Mouse (Mus musculus) forebrain, embryonic 16.5 days (tissue): Measurements from ENCODE around the gene Adh1. TPM values are rescaled to one million over a fixed set of nuclear protein-coding genes. Genes with fewer than 3 reads are reported as not detected.
A peak's percentile ranks its signal among the peaks of the same experiment; 100 is the strongest.

ENCODE experiments used
- ATAC-seq: fragments of 200-750 bp; cut with Nextera tagmentation; 2 replicates; pipeline ENCODE4 v1.8.0; 2017; ENCODE audit warnings: mild to moderate bottlenecking, moderate library complexity
- H3K27ac ChIP-seq: fragments of 300-500 bp; sonication (generic); 2 replicates; pipeline ENCODE4 v1.5.1; 2014; ENCODE audit warnings: low read length, control low read depth
- H3K27me3 ChIP-seq: fragments of 300-500 bp; sonication (generic); replicated peaks from 2 replicates; pipeline ENCODE4 v1.6.1; 2014; ENCODE audit warnings: low read length; ENCODE audit not compliant: control insufficient read depth, insufficient read depth
- H3K36me3 ChIP-seq: fragments of 300-500 bp; sonication (generic); 2 replicates; pipeline ENCODE4 v1.6.1; 2014; ENCODE audit not compliant: control insufficient read depth, insufficient read depth
- H3K4me1 ChIP-seq: fragments of 300-500 bp; sonication (generic); replicated peaks from 2 replicates; pipeline ENCODE4 v1.6.1; 2014; ENCODE audit warnings: low read length; ENCODE audit not compliant: control insufficient read depth, insufficient read depth
- H3K4me2 ChIP-seq: fragments of 300-500 bp; sonication (generic); 2 replicates; pipeline ENCODE4 v1.6.1; 2014; ENCODE audit warnings: mild to moderate bottlenecking, low read length, control low read depth
- H3K4me3 ChIP-seq: fragments of 300-500 bp; sonication (generic); replicated peaks from 2 replicates; pipeline ENCODE4 v1.5.1; 2014; ENCODE audit warnings: mild to moderate bottlenecking, low read length, control low read depth
- H3K9ac ChIP-seq: fragments of 300-500 bp; sonication (generic); replicated peaks from 2 replicates; pipeline ENCODE4 v1.6.1; 2014; ENCODE audit warnings: low read depth, low read length, control low read depth
- H3K9me3 ChIP-seq: fragments of 300-500 bp; sonication (generic); 2 replicates; pipeline ENCODE4 v1.6.1; 2016; ENCODE audit warnings: low read length; ENCODE audit not compliant: control insufficient read depth
- WGBS: fragments of 180-500 bp; shearing (Covaris S2); extraction: QIAGEN DNeasy Blood & Tissue Kit; methylation state at CpG from one replicate; pipeline ENCODE4 v1.1.7; 2014; 5-methylcytosine and 5-hydroxymethylcytosine counted together
- polyA plus RNA-seq: library from polyadenylated mRNA; unstranded; fragments of >200 nt; fragmentation: Nextera tagmentation; extraction: Ambion mirVana; gene quantifications from 2 replicates; pipeline ENCODE4 v1.2.1, GENCODE M21; 2015

Gene Adh1
- polyA plus RNA-seq, 1 experiment from 2014 or later: 0.28 TPM

- no peak overlapping the region for H3K9ac ChIP-seq
- H3K27ac ChIP-seq: no peak overlapping the region
- no peaks in the 10 kb centered on the region for H3K4me1 ChIP-seq
- peaks cover 6% of the 10 kb centered on the region; the same call in 1 of the 2 replicates for H3K9me3 ChIP-seq
- no peak overlapping the region for H3K4me3 ChIP-seq
- no peak for ATAC-seq
- no peaks in the 10 kb centered on the region for H3K27me3 ChIP-seq
- WGBS: 92% methylated on average over 7 of the region's 7 CpGs
- no peaks in the 10 kb centered on the region for H3K36me3 ChIP-seq
- no peak overlapping the region for H3K4me2 ChIP-seq
Measured at GRCm38 (mm10) chr3:138293298-138293895, 32.6 kb downstream of the Adh1 start.

- Histone ChIP-seq H3K4me1 (0 out of 2 replicates have a peak, but pooled peaks cover 4% of the 10 kb centered on the region), H3K27me3 (no peaks in the 10 kb centered on the region), H3K27ac (no peak overlapping the region), H3K9me3 (peaks cover 7% of the 10 kb centered on the region; the same call in 1 of the 2 replicates), H3K4me2 (no peak overlapping the region), H3K9ac (no peak overlapping the region), H3K36me3 (no peaks in the 10 kb centered on the region), H3K4me3 (no peak overlapping the region)
- 95% methylated on average over 9 of the region's 9 CpGs for WGBS
- ATAC-seq: no peak
Measured at GRCm38 (mm10) chr3:138300130-138300529, 39.3 kb downstream of the Adh1 start.

GRCm38 (mm10) chr3:138302676-138303075, 41.9 kb downstream of the Adh1 start:
- no peak overlapping the region for H3K9ac ChIP-seq
- H3K4me3 ChIP-seq: no peak overlapping the region
- no peak overlapping the region for H3K4me2 ChIP-seq
- H3K27ac ChIP-seq: no peak overlapping the region
- H3K9me3 ChIP-seq: peaks cover 6% of the 10 kb centered on the region; the same call in 1 of the 2 replicates
- no peak for ATAC-seq
- no peaks in the 10 kb centered on the region for H3K36me3 ChIP-seq
- H3K27me3 ChIP-seq: no peaks in the 10 kb centered on the region
- 65% methylated on average over 4 of the region's 4 CpGs for WGBS
- peaks cover 4% of the 10 kb centered on the region; the same call in 1 of the 2 replicates for H3K4me1 ChIP-seq

GRCm38 (mm10) chr3:138303771-138304488, 43.1 kb downstream of the Adh1 start:
- no peak overlapping the region for H3K9ac ChIP-seq
- ATAC-seq: no peak
- no peak overlapping the region for H3K4me3 ChIP-seq
- 95% methylated on average over 6 of the region's 6 CpGs for WGBS
- no peak overlapping the region for H3K27ac ChIP-seq
- H3K4me1 ChIP-seq: peaks cover 4% of the 10 kb centered on the region; the same call in 1 of the 2 replicates
- no peaks in the 10 kb centered on the region for H3K27me3 ChIP-seq
- no peaks in the 10 kb centered on the region for H3K9me3 ChIP-seq
- H3K4me2 ChIP-seq: no peak overlapping the region
- no peaks in the 10 kb centered on the region for H3K36me3 ChIP-seq

- H3K36me3 ChIP-seq: no peaks in the 10 kb centered on the region
- no peak overlapping the region for H3K9ac ChIP-seq
- H3K9me3 ChIP-seq: no peaks in the 10 kb centered on the region
- 0 out of 2 replicates have a peak, but pooled peaks have one; percentile 55 for ATAC-seq
- H3K4me1 ChIP-seq: peaks cover 4% of the 10 kb centered on the region; the same call in 1 of the 2 replicates
- H3K4me3 ChIP-seq: no peak overlapping the region
- no peaks in the 10 kb centered on the region for H3K27me3 ChIP-seq
- no peak overlapping the region for H3K4me2 ChIP-seq
- H3K27ac ChIP-seq: no peak overlapping the region
- 56% methylated on average over 4 of the region's 4 CpGs for WGBS
Measured at GRCm38 (mm10) chr3:138304489-138304871, 43.7 kb downstream of the Adh1 start.

- Histone ChIP-seq H3K4me2 (no peak overlapping the region), H3K9ac (no peak overlapping the region), H3K27ac (no peak overlapping the region), H3K9me3 (no peaks in the 10 kb centered on the region), H3K4me1 (peaks cover 4% of the 10 kb centered on the region; the same call in 1 of the 2 replicates), H3K4me3 (no peak overlapping the region), H3K27me3 (no peaks in the 10 kb centered on the region), H3K36me3 (no peaks in the 10 kb centered on the region)
- ATAC-seq: no peak
- 64% methylated on average over 10 of the region's 10 CpGs for WGBS
Measured at GRCm38 (mm10) chr3:138305486-138306289, 44.9 kb downstream of the Adh1 start.

- Histone ChIP-seq H3K4me3 (no peak overlapping the region), H3K4me2 (no peak overlapping the region), H3K9me3 (no peaks in the 10 kb centered on the region), H3K4me1 (peaks cover 4% of the 10 kb centered on the region; the same call in 1 of the 2 replicates), H3K27ac (no peak overlapping the region), H3K36me3 (no peaks in the 10 kb centered on the region), H3K9ac (no peak overlapping the region), H3K27me3 (no peaks in the 10 kb centered on the region)
- 53% methylated on average over 8 of the region's 8 CpGs for WGBS
- ATAC-seq: 0 out of 2 replicates have a peak, but pooled peaks have one; percentile 45
Measured at GRCm38 (mm10) chr3:138306290-138306683, 45.5 kb downstream of the Adh1 start.

GRCm38 (mm10) chr3:138309910-138310309, 49.1 kb downstream of the Adh1 start:
- Histone ChIP-seq H3K4me3 (no peak overlapping the region), H3K4me1 (no peaks in the 10 kb centered on the region; the same call in 1 of the 2 replicates), H3K9me3 (no peaks in the 10 kb centered on the region), H3K27ac (no peak overlapping the region), H3K4me2 (no peak overlapping the region), H3K27me3 (no peaks in the 10 kb centered on the region), H3K36me3 (no peaks in the 10 kb centered on the region), H3K9ac (no peak overlapping the region)
- 93% methylated on average over 8 of the region's 8 CpGs for WGBS
- no peak for ATAC-seq

GRCm38 (mm10) chr3:138311015-138311414, 50.2 kb downstream of the Adh1 start:
- WGBS: 84% methylated on average over 6 of the region's 6 CpGs
- no peak for ATAC-seq
- H3K4me1 ChIP-seq: no peaks in the 10 kb centered on the region

More at GRCm38 (mm10) chr3:138311015-138311414, 50.2 kb downstream of the Adh1 start:
- H3K27ac ChIP-seq: no peak overlapping the region
- no peak overlapping the region for H3K9ac ChIP-seq
- no peak overlapping the region for H3K4me3 ChIP-seq
- no peaks in the 10 kb centered on the region for H3K27me3 ChIP-seq
- no peak overlapping the region for H3K4me2 ChIP-seq
- H3K36me3 ChIP-seq: no peaks in the 10 kb centered on the region
- no peaks in the 10 kb centered on the region for H3K9me3 ChIP-seq
